Mouse (Mus musculus): ENCODE data around the gene Caln1. TPM values are rescaled to one million over a fixed set of nuclear protein-coding genes. Genes with fewer than 3 reads are reported as not detected.

The Caln1 gene
- polyA plus RNA-seq, 1 experiment from 2014 or later: 0.27 TPM

- H3K9me3 ChIP-seq: no peaks in the 10 kb centered on the region
- DNase-seq (ENCODE audit: low spot score): no peak
- no peaks in the 10 kb centered on the region for H3K27me3 ChIP-seq (replicated peaks; ENCODE audit: low read depth, poor library complexity, severe bottlenecking)
- H3K27ac ChIP-seq (replicated peaks): no peak overlapping the region
- H3K4me1 ChIP-seq: no peaks in the 10 kb centered on the region
- 73% methylated on average over 1 of the region's 1 CpGs for WGBS
- H3K36me3 ChIP-seq (replicated peaks): no peaks in the 10 kb centered on the region
- no peak overlapping the region for H3K4me3 ChIP-seq
Observed at GRCm38 (mm10) chr5:130480290-130480689, 111.0 kb downstream of the Caln1 start.

GRCm38 (mm10) chr5:130491471-130491870 is 122.2 kb downstream of the Caln1 start:
- WGBS: 93% methylated on average over 5 of the region's 5 CpGs

GRCm38 (mm10) chr5:130492305-130492704 is 123.0 kb downstream of the Caln1 start:
- Histone ChIP-seq H3K4me1 (no peaks in the 10 kb centered on the region), H3K27me3 (replicated peaks; ENCODE audit: low read depth, poor library complexity, severe bottlenecking) (no peaks in the 10 kb centered on the region), H3K4me3 (no peak overlapping the region), H3K9me3 (no peaks in the 10 kb centered on the region), H3K27ac (replicated peaks) (no peak overlapping the region), H3K36me3 (replicated peaks) (no peaks in the 10 kb centered on the region)
- WGBS: 89% methylated on average over 7 of the region's 7 CpGs
- no peak for DNase-seq (ENCODE audit: low spot score)

More at GRCm38 (mm10) chr5:130491471-130491870, 122.2 kb downstream of the Caln1 start:
- Histone ChIP-seq H3K27ac (replicated peaks) (no peak overlapping the region), H3K4me3 (no peak overlapping the region), H3K36me3 (replicated peaks) (no peaks in the 10 kb centered on the region), H3K9me3 (no peaks in the 10 kb centered on the region), H3K4me1 (no peaks in the 10 kb centered on the region), H3K27me3 (replicated peaks; ENCODE audit: low read depth, poor library complexity, severe bottlenecking) (no peaks in the 10 kb centered on the region)
- no peak for DNase-seq (ENCODE audit: low spot score)

- WGBS: 88% methylated on average over 9 of the region's 9 CpGs
- DNase-seq (ENCODE audit: low spot score): no peak
Observed at GRCm38 (mm10) chr5:130502541-130502940, 133.3 kb downstream of the Caln1 start.

GRCm38 (mm10) chr5:130504891-130505290 is 135.6 kb downstream of the Caln1 start:
- 85% methylated on average over 5 of the region's 5 CpGs for WGBS
- H3K9me3 ChIP-seq: no peaks in the 10 kb centered on the region
- no peaks in the 10 kb centered on the region for H3K4me1 ChIP-seq
- no peak overlapping the region for H3K4me3 ChIP-seq
- no peak overlapping the region for H3K27ac ChIP-seq (replicated peaks)
- H3K27me3 ChIP-seq (replicated peaks; ENCODE audit: low read depth, poor library complexity, severe bottlenecking): no peaks in the 10 kb centered on the region
- no peak for DNase-seq (ENCODE audit: low spot score)
- no peaks in the 10 kb centered on the region for H3K36me3 ChIP-seq (replicated peaks)

More at GRCm38 (mm10) chr5:130502541-130502940, 133.3 kb downstream of the Caln1 start:
- H3K4me3 ChIP-seq: no peak overlapping the region
- no peaks in the 10 kb centered on the region for H3K9me3 ChIP-seq
- H3K27me3 ChIP-seq (replicated peaks; ENCODE audit: low read depth, poor library complexity, severe bottlenecking): no peaks in the 10 kb centered on the region
- H3K4me1 ChIP-seq: no peaks in the 10 kb centered on the region
- H3K36me3 ChIP-seq (replicated peaks): no peaks in the 10 kb centered on the region
- H3K27ac ChIP-seq (replicated peaks): no peak overlapping the region

- 94% methylated on average over 2 of the region's 2 CpGs for WGBS
- H3K27me3 ChIP-seq (replicated peaks; ENCODE audit: low read depth, poor library complexity, severe bottlenecking): no peaks in the 10 kb centered on the region
- peaks cover 2% of the 10 kb centered on the region; the same call in 1 of the 2 replicates for H3K9me3 ChIP-seq
- DNase-seq (ENCODE audit: low spot score): no peak
- no peak overlapping the region for H3K4me3 ChIP-seq
- no peaks in the 10 kb centered on the region for H3K36me3 ChIP-seq (replicated peaks)
- H3K27ac ChIP-seq (replicated peaks): no peak overlapping the region
- H3K4me1 ChIP-seq: no peaks in the 10 kb centered on the region
Observed at GRCm38 (mm10) chr5:130510516-130510915, 141.3 kb downstream of the Caln1 start.

GRCm38 (mm10) chr5:130515395-130515794 is 146.1 kb downstream of the Caln1 start:
- no peak for DNase-seq (ENCODE audit: low spot score)
- Histone ChIP-seq H3K36me3 (replicated peaks) (no peaks in the 10 kb centered on the region), H3K27ac (replicated peaks) (no peak overlapping the region), H3K4me1 (no peaks in the 10 kb centered on the region), H3K9me3 (peaks cover 2% of the 10 kb centered on the region; the same call in 1 of the 2 replicates), H3K4me3 (no peak overlapping the region), H3K27me3 (replicated peaks; ENCODE audit: low read depth, poor library complexity, severe bottlenecking) (no peaks in the 10 kb centered on the region)
- 80% methylated on average over 6 of the region's 6 CpGs for WGBS

- WGBS: 72% methylated on average over 2 of the region's 2 CpGs
Observed at GRCm38 (mm10) chr5:130520527-130520926, 151.3 kb downstream of the Caln1 start.

GRCm38 (mm10) chr5:130527416-130527815 is 158.2 kb downstream of the Caln1 start:
- no peak for DNase-seq (ENCODE audit: low spot score)
- H3K27me3 ChIP-seq (replicated peaks; ENCODE audit: low read depth, poor library complexity, severe bottlenecking): no peaks in the 10 kb centered on the region
- H3K36me3 ChIP-seq (replicated peaks): no peaks in the 10 kb centered on the region
- 89% methylated on average over 2 of the region's 2 CpGs for WGBS
- H3K4me3 ChIP-seq: no peak overlapping the region
- no peaks in the 10 kb centered on the region for H3K9me3 ChIP-seq
- H3K27ac ChIP-seq (replicated peaks): no peak overlapping the region
- H3K4me1 ChIP-seq: no peaks in the 10 kb centered on the region

More at GRCm38 (mm10) chr5:130520527-130520926, 151.3 kb downstream of the Caln1 start:
- H3K4me1 ChIP-seq: no peaks in the 10 kb centered on the region
- no peak overlapping the region for H3K27ac ChIP-seq (replicated peaks)
- H3K9me3 ChIP-seq: no peaks in the 10 kb centered on the region
- H3K36me3 ChIP-seq (replicated peaks): no peaks in the 10 kb centered on the region
- no peak overlapping the region for H3K4me3 ChIP-seq
- H3K27me3 ChIP-seq (replicated peaks; ENCODE audit: low read depth, poor library complexity, severe bottlenecking): no peaks in the 10 kb centered on the region
- no peak for DNase-seq (ENCODE audit: low spot score)

GRCm38 (mm10) chr5:130547496-130547895 is 178.2 kb downstream of the Caln1 start:
- Histone ChIP-seq H3K4me1 (no peaks in the 10 kb centered on the region), H3K9me3 (no peaks in the 10 kb centered on the region), H3K27ac (replicated peaks) (no peak overlapping the region), H3K36me3 (replicated peaks) (no peaks in the 10 kb centered on the region), H3K27me3 (replicated peaks; ENCODE audit: low read depth, poor library complexity, severe bottlenecking) (no peaks in the 10 kb centered on the region), H3K4me3 (no peak overlapping the region)
- 89% methylated on average over 5 of the region's 5 CpGs for WGBS
- DNase-seq (ENCODE audit: low spot score): no peak

- peak; percentile 36 for DNase-seq (ENCODE audit: low spot score)
- Histone ChIP-seq H3K27me3 (replicated peaks; ENCODE audit: low read depth, poor library complexity, severe bottlenecking) (no peaks in the 10 kb centered on the region), H3K27ac (replicated peaks) (no peak overlapping the region), H3K36me3 (replicated peaks) (no peaks in the 10 kb centered on the region), H3K4me1 (no peaks in the 10 kb centered on the region), H3K9me3 (no peaks in the 10 kb centered on the region), H3K4me3 (no peak overlapping the region)
- 61% methylated on average over 4 of the region's 4 CpGs for WGBS
Observed at GRCm38 (mm10) chr5:130553916-130554315, 184.7 kb downstream of the Caln1 start.

- no peaks in the 10 kb centered on the region for H3K36me3 ChIP-seq (replicated peaks)
- peaks cover 4% of the 10 kb centered on the region; the same call in 1 of the 2 replicates for H3K9me3 ChIP-seq
- WGBS: 95% methylated on average over 3 of the region's 3 CpGs
- H3K27me3 ChIP-seq (replicated peaks; ENCODE audit: low read depth, poor library complexity, severe bottlenecking): no peaks in the 10 kb centered on the region
- H3K4me1 ChIP-seq: no peaks in the 10 kb centered on the region
- H3K4me3 ChIP-seq: no peak overlapping the region
- no peak for DNase-seq (ENCODE audit: low spot score)
- H3K27ac ChIP-seq (replicated peaks): no peak overlapping the region
Observed at GRCm38 (mm10) chr5:130563146-130563545, 193.9 kb downstream of the Caln1 start.

GRCm38 (mm10) chr5:130566002-130566401 is 196.7 kb downstream of the Caln1 start:
- Histone ChIP-seq H3K4me3 (no peak overlapping the region), H3K27me3 (replicated peaks; ENCODE audit: low read depth, poor library complexity, severe bottlenecking) (no peaks in the 10 kb centered on the region), H3K27ac (replicated peaks) (no peak overlapping the region), H3K9me3 (peaks cover 4% of the 10 kb centered on the region; the same call in 1 of the 2 replicates), H3K4me1 (no peaks in the 10 kb centered on the region), H3K36me3 (replicated peaks) (no peaks in the 10 kb centered on the region)
- DNase-seq (ENCODE audit: low spot score): no peak
- WGBS: 92% methylated on average over 3 of the region's 3 CpGs
